9 mouse cellular contexts compared by ENCODE assay signal in the genomic region with DNA sequence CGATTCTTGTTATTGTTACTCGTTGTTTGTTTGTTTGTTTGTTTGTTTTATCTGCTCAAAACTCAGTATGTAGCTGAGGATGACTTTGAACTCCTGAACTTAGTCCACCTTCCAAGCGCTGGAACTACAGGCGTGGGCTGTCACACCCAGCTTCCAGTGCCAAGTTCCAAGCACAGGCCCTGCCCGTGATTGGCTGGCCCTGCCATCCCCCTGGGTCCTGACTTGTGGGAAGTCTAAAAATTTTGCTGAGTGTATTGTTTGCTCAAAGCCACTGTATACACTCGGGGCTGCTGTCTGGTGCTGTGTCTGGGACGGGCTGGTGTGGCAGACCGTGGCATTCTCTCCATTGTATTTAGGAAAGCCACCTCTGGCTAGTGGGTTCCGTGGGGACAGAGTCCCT. TPM values are rescaled to one million over a fixed set of nuclear protein-coding genes. Genes with fewer than 3 reads are reported as not detected.
DNase-seq lines count a peak whose midpoint lies in the region; ATAC-seq and TF ChIP-seq lines count a peak whose summit lies in the region.
"Had no signal": no experiment of that assay in that cellular context is flagged by ENCODE, and none has a peak within 500 bp of the region (broad histone marks: within the 10 kb centered on the region; RNA-seq: fewer than 3 reads in every experiment).

No protein-coding gene starts in this region.

- no peak overlapping the region for H3K4me3 ChIP-seq in liver, adult 2 months (ENCODE audit: insufficient read depth, low read depth, low read length)
- H3K4me3 ChIP-seq in liver, embryonic 11.5 days (ENCODE audit: low read depth, low read length): no peak overlapping the region
- H3K4me3 ChIP-seq in heart, embryonic 14.5 days (ENCODE audit: control insufficient read depth in 1 of 2, insufficient read depth in 1 of 2, low read depth in 1 of 2, low read length in 2 of 2): no peak overlapping the region
- no peak overlapping the region for H3K4me3 ChIP-seq in kidney, postnatal 0 days (replicated peaks; ENCODE audit: low read depth, low read length)
- H3K4me3 ChIP-seq in macrophage (ENCODE audit: inconsistent target): no peak overlapping the region
- H3K4me3 ChIP-seq: embryonic facial prominence, embryonic 12.5 days had no signal

- peaks cover 17% of the 10 kb centered on the region for H3K4me1 ChIP-seq in liver, adult 2 months (ENCODE audit: control insufficient read depth, insufficient read depth, low read length)
- peaks cover 64% of the 10 kb centered on the region for H3K4me1 ChIP-seq in liver, embryonic 11.5 days (replicated peaks; ENCODE audit: control insufficient read depth, insufficient read depth, low read length)
- peaks cover 46 to 60% of the 10 kb centered on the region in 2 experiments for H3K4me1 ChIP-seq in heart, embryonic 14.5 days (ENCODE audit: control insufficient read depth in 2 of 2, insufficient read depth in 2 of 2, low read length in 2 of 2)
- H3K4me1 ChIP-seq in kidney, postnatal 0 days (replicated peaks; ENCODE audit: insufficient read depth, low read length): peaks cover 32% of the 10 kb centered on the region

- peak; percentile 66 for DNase-seq in liver, adult 2 months (ENCODE audit: extremely low read depth, low read depth, low spot score)
- no peak for DNase-seq in liver, embryonic 11.5 days (ENCODE audit: low spot score)
- DNase-seq in kidney, postnatal 0 days (ENCODE audit: low spot score): no peak
- no peak for DNase-seq in ovary, postnatal 14 days (ENCODE audit: low spot score)
- DNase-seq in cerebellum, adult 11 months: no peak

- H3K36me3 ChIP-seq in liver, adult 2 months (ENCODE audit: control insufficient read depth, insufficient read depth, low read length): no peaks in the 10 kb centered on the region
- peaks cover 11% of the 10 kb centered on the region for H3K36me3 ChIP-seq in liver, embryonic 11.5 days (ENCODE audit: control insufficient read depth, insufficient read depth, low read length)
- H3K36me3 ChIP-seq in heart, embryonic 14.5 days (ENCODE audit: control insufficient read depth, insufficient read depth, low read length): peaks cover 19% of the 10 kb centered on the region
- peaks cover 18% of the 10 kb centered on the region for H3K36me3 ChIP-seq in kidney, postnatal 0 days (ENCODE audit: insufficient read depth, low read length)
- peaks cover 13% of the 10 kb centered on the region for H3K36me3 ChIP-seq in macrophage (ENCODE audit: inconsistent target)

- H3K79me2 ChIP-seq in liver, adult 2 months (ENCODE audit: control insufficient read depth, insufficient read depth, low read length): peaks cover 3% of the 10 kb centered on the region; the same call in 1 of the 2 replicates
- peaks cover 92% of the 10 kb centered on the region for H3K79me2 ChIP-seq in macrophage (ENCODE audit: inconsistent target)

- no peaks in the 10 kb centered on the region for H3K9me3 ChIP-seq in liver, embryonic 11.5 days (ENCODE audit: control insufficient read depth, low read length)
- H3K9me3 ChIP-seq in heart, embryonic 14.5 days (ENCODE audit: control insufficient read depth, low read length): no peaks in the 10 kb centered on the region
- no peaks in the 10 kb centered on the region for H3K9me3 ChIP-seq in kidney, postnatal 0 days (replicated peaks; ENCODE audit: low read length)
- H3K9me3 ChIP-seq: embryonic facial prominence, embryonic 12.5 days had no signal

- WGBS in liver, adult 2 months: 10% methylated on average over 9 of the region's 9 CpGs
- 66% methylated on average over 9 of the region's 9 CpGs for WGBS in liver, embryonic 11.5 days
- 71% methylated on average over 9 of the region's 9 CpGs for WGBS in heart, embryonic 14.5 days
- WGBS in kidney, postnatal 0 days: 63% methylated on average over 9 of the region's 9 CpGs
- 57% methylated on average over 9 of the region's 9 CpGs for WGBS in macrophage (ENCODE audit: missing documents)

- H3K27ac ChIP-seq in liver, adult 2 months (replicated peaks; ENCODE audit: insufficient read depth, low read depth, low read length): 0 out of 2 replicates have a peak overlapping the region, but pooled peaks have one; percentile 31
- no peak overlapping the region for H3K27ac ChIP-seq in liver, embryonic 11.5 days (ENCODE audit: low read depth, low read length)
- H3K27ac ChIP-seq in heart, embryonic 14.5 days (replicated peaks in 1 of 2; ENCODE audit: control insufficient read depth in 1 of 2, insufficient read depth in 1 of 2, low read depth in 2 of 2, low read length in 2 of 2): peak overlapping the region; percentile 18 to 79; a peak in 2 of 4 replicates
- peak overlapping the region; percentile 92 for H3K27ac ChIP-seq in kidney, postnatal 0 days
- peak overlapping the region; percentile 98 for H3K27ac ChIP-seq in macrophage

- TF ChIP-seq CTCF in liver, adult 2 months (IDR thresholded peaks at IDR 0.05; ENCODE audit: low read depth, low read length): no peak
- no peak for TF ChIP-seq CTCF in kidney, postnatal 0 days (IDR thresholded peaks at IDR 0.05; ENCODE audit: low read depth)

- no peak for TF ChIP-seq POLR2A in liver, adult 2 months (IDR thresholded peaks at IDR 0.05; ENCODE audit: extremely low read depth, insufficient read depth, low read length)

- no peak overlapping the region for H3K9ac ChIP-seq in liver, adult 2 months (ENCODE audit: low read depth, low read length)
- H3K9ac ChIP-seq in liver, embryonic 11.5 days (ENCODE audit: low read depth, low read length): no peak overlapping the region
- H3K9ac ChIP-seq in heart, embryonic 14.5 days (ENCODE audit: low read length): no peak overlapping the region
- no peak overlapping the region for H3K9ac ChIP-seq in kidney, postnatal 0 days (ENCODE audit: low read depth, low read length)
- H3K9ac ChIP-seq: embryonic facial prominence, embryonic 12.5 days had no signal

- no peak overlapping the region for H3K4me2 ChIP-seq in liver, embryonic 11.5 days
- H3K4me2 ChIP-seq in heart, embryonic 14.5 days (ENCODE audit: low read length): no peak overlapping the region
- H3K4me2 ChIP-seq in kidney, postnatal 0 days (ENCODE audit: low read length): no peak overlapping the region

- no peak for ATAC-seq in liver, embryonic 11.5 days (replicated peaks; ENCODE audit: low FRiP score)
- no peak for ATAC-seq in heart, embryonic 14.5 days (ENCODE audit: insufficient number of reproducible peaks, insufficient read depth, low FRiP score, low read depth)
- ATAC-seq in kidney, postnatal 0 days (replicated peaks; ENCODE audit: low FRiP score, low read depth): 0 out of 2 replicates have a peak, but pooled peaks have one; percentile 12
- no peak for ATAC-seq in cerebellum, adult (ENCODE audit: insufficient number of reproducible peaks, low FRiP score, low TSS enrichment)

- H3K27me3 ChIP-seq in liver, adult 2 months (ENCODE audit: control insufficient read depth, insufficient read depth, low read length): no peaks in the 10 kb centered on the region
- H3K27me3 ChIP-seq in liver, embryonic 11.5 days (replicated peaks; ENCODE audit: control insufficient read depth, insufficient read depth, low read length): no peaks in the 10 kb centered on the region
- no peaks in the 10 kb centered on the region for H3K27me3 ChIP-seq in heart, embryonic 14.5 days (ENCODE audit: control insufficient read depth, insufficient read depth, low read length)
- H3K27me3 ChIP-seq in kidney, postnatal 0 days (ENCODE audit: insufficient read depth, low read length): no peaks in the 10 kb centered on the region
- H3K27me3 ChIP-seq: embryonic facial prominence, embryonic 12.5 days had no signal

RNA-seq across cellular contexts. Expression of a gene that starts 37.4 kb away (rescaled TPM):
- 177 and 195 TPM in 2 replicates for total RNA-seq in liver, adult 2 months (2014; rRNA removed)
- 163 and 164 TPM in 2 replicates for polyA plus RNA-seq in liver, adult 2 months (2012; rRNA removed)
- polyA plus RNA-seq in liver, embryonic 11.5 days (2014; fragmentation: Nextera tagmentation; extraction: Ambion mirVana): 259 and 268 TPM in 2 replicates
- 2,473 and 2,606 TPM in 2 replicates for polyA plus RNA-seq in heart, embryonic 14.5 days (2014; fragmentation: Nextera tagmentation; extraction: Ambion mirVana)
- 630 and 689 TPM in 2 replicates for polyA plus RNA-seq in kidney, postnatal 0 days (2015; fragmentation: Nextera tagmentation; extraction: Ambion mirVana)
- total RNA-seq in macrophage (2018; cell fraction: chromatin; rRNA removed): 100 to 1,000 TPM in 3 of 26 experiments, 10 to 100 TPM in 19, 1 to 10 TPM in 4; 5.1 to 131 (median 33.7) TPM
- total RNA-seq in macrophage (2018; cell fraction: cytosol; rRNA removed): 10 to 100 TPM; 35.0 to 94.6 (median 64.7) TPM
- 100 to 1,000 TPM in 1 of 26 experiments, 10 to 100 TPM in 25; 17.1 to 112 (median 41.7) TPM for total RNA-seq in macrophage (2018; cell fraction: nucleus; rRNA removed)
- polyA plus RNA-seq in macrophage (2018): 72.5 to 101 TPM (median 88.0 TPM) in 3 replicates

RNA-seq across cellular contexts. Expression of a gene that starts 53.2 kb away (rescaled TPM):
- total RNA-seq in liver, adult 2 months (2014; rRNA removed): 5.4 and 5.6 TPM in 2 replicates
- polyA plus RNA-seq in liver, adult 2 months (2012; rRNA removed): 9.7 and 12.7 TPM in 2 replicates
- polyA plus RNA-seq in liver, embryonic 11.5 days (2014; fragmentation: Nextera tagmentation; extraction: Ambion mirVana): 10.8 and 11.8 TPM in 2 replicates
- polyA plus RNA-seq in heart, embryonic 14.5 days (2014; fragmentation: Nextera tagmentation; extraction: Ambion mirVana): 11.5 and 12.2 TPM in 2 replicates
- 14.8 and 15.3 TPM in 2 replicates for polyA plus RNA-seq in kidney, postnatal 0 days (2015; fragmentation: Nextera tagmentation; extraction: Ambion mirVana)
- 100 to 1,000 TPM in 9 of 26 experiments, 10 to 100 TPM in 17; 10.9 to 127 (median 87.0) TPM for total RNA-seq in macrophage (2018; cell fraction: chromatin; rRNA removed)
- total RNA-seq in macrophage (2018; cell fraction: cytosol; rRNA removed): 10 to 100 TPM; 18.9 to 85.9 (median 65.4) TPM
- 100 to 1,000 TPM in 9 of 26 experiments, 10 to 100 TPM in 17; 15.7 to 151 (median 83.9) TPM for total RNA-seq in macrophage (2018; cell fraction: nucleus; rRNA removed)
- polyA plus RNA-seq in macrophage (2018): 33.7 to 69.0 TPM (median 50.1 TPM) in 3 replicates
